Mouse (Mus musculus) MEL (cell line): Measurements from ENCODE around the gene Timm13. TPM values are rescaled to one million over a fixed set of nuclear protein-coding genes. Genes with fewer than 3 reads are reported as not detected.
A peak's percentile ranks its signal among the peaks of the same experiment; 100 is the strongest.

ENCODE experiments used
- DNase-seq: peaks from one replicate; pipeline ENCODE4 v3.0.0; 2011; ENCODE audit warnings: low read depth, low spot score
- H3K27ac ChIP-seq: 2 replicates; pipeline ENCODE4 v1.5.1; 2012; ENCODE audit warnings: low read depth, mild to moderate bottlenecking, control low read depth, low read length, moderate library complexity; ENCODE audit not compliant: control insufficient read depth
- H3K27me3 ChIP-seq, 2 experiments: fragments of 150-350 bp in 1 of 2; sonication (generic) in 1 of 2; 2 replicates each; pipeline ENCODE4 v1.6.1; 2012; ENCODE audit warnings: low read length in 2 of 2, mild to moderate bottlenecking in 2 of 2, improper control_type of control experiment in 1 of 2, moderate library complexity in 1 of 2; ENCODE audit not compliant: insufficient read depth in 2 of 2, control insufficient read depth in 1 of 2
- H3K36me3 ChIP-seq, 2 experiments: 2 replicates each; pipeline ENCODE4 v1.6.1; 2012 to 2014; ENCODE audit warnings: low read length in 2 of 2, improper control_type of control experiment in 1 of 2, inconsistent platforms in 1 of 2, mild to moderate bottlenecking in 1 of 2; ENCODE audit not compliant: insufficient read depth in 2 of 2, control insufficient read depth in 1 of 2
- H3K4me1 ChIP-seq, 2 experiments: fragments of 150-350 bp in 1 of 2; sonication (generic) in 1 of 2; 2 replicates each; pipeline ENCODE4 v1.6.1; 2012; ENCODE audit warnings: low read length in 2 of 2, improper control_type of control experiment in 1 of 2, mild to moderate bottlenecking in 1 of 2; ENCODE audit not compliant: insufficient read depth in 2 of 2, control insufficient read depth in 1 of 2
- H3K4me3 ChIP-seq, 2 experiments: fragments of 150-350 bp in 1 of 2; sonication (generic) in 1 of 2; 2 replicates each; pipeline ENCODE4 v1.5.1; 2012; ENCODE audit warnings: low read depth in 2 of 2, low read length in 2 of 2, mild to moderate bottlenecking in 2 of 2, moderate library complexity in 2 of 2, control low read depth in 1 of 2, improper control_type of control experiment in 1 of 2; ENCODE audit not compliant: control insufficient read depth in 1 of 2, insufficient read depth in 1 of 2
- H3K79me2 ChIP-seq: 2 replicates; pipeline ENCODE4 v1.6.1; 2012; ENCODE audit warnings: mild to moderate bottlenecking, low read length, moderate library complexity; ENCODE audit not compliant: control insufficient read depth, poor library complexity, insufficient read depth
- H3K9ac ChIP-seq: 2 replicates; pipeline ENCODE4 v1.6.1; 2012; ENCODE audit warnings: low read depth, mild to moderate bottlenecking, control low read depth, low read length, moderate library complexity; ENCODE audit not compliant: control insufficient read depth, poor library complexity, severe bottlenecking
- H3K9me3 ChIP-seq: fragments of 150-350 bp; sonication (generic); replicated peaks from 2 replicates; pipeline ENCODE4 v1.6.1; 2012; ENCODE audit warnings: mild to moderate bottlenecking, low read length, improper control_type of control experiment, moderate library complexity; ENCODE audit not compliant: insufficient read depth
- BHLHE40 ChIP-seq: IDR thresholded peaks from 2 replicates; pipeline ENCODE4 v1.6.1; 2012; ENCODE audit warnings: low read depth, mild to moderate bottlenecking, inconsistent platforms, low read length, improper control_type of control experiment, borderline replicate concordance
- CHD1 ChIP-seq: IDR thresholded peaks from 2 replicates; pipeline ENCODE4 v1.6.1; 2012; ENCODE audit warnings: low read depth, mild to moderate bottlenecking, inconsistent platforms, low read length, improper control_type of control experiment
- CHD2 ChIP-seq: IDR thresholded peaks from 2 replicates; pipeline ENCODE4 v1.6.1; 2011; ENCODE audit warnings: low read length, improper control_type of control experiment
- CTCF ChIP-seq, 3 experiments: IDR thresholded peaks in 2 of 3; conservative IDR thresholded peaks in 1 of 3; 2 replicates each; pipeline ENCODE4 v1.5.1; 2011 to 2012; ENCODE audit warnings: low read length in 3 of 3, low read depth in 2 of 3, mild to moderate bottlenecking in 2 of 3, improper control_type of control experiment in 1 of 3, inconsistent platforms in 1 of 3, mixed read lengths in 1 of 3, moderate library complexity in 1 of 3; ENCODE audit not compliant: control insufficient read depth in 1 of 3, insufficient read depth in 1 of 3, poor library complexity in 1 of 3, severe bottlenecking in 1 of 3
- E2F4 ChIP-seq: IDR thresholded peaks from 2 replicates; pipeline ENCODE4 v1.6.1; 2011; ENCODE audit warnings: low read depth, low read length, improper control_type of control experiment, borderline replicate concordance
- ELF1 ChIP-seq: IDR thresholded peaks from 2 replicates; pipeline ENCODE4 v1.6.1; 2014; ENCODE audit warnings: low read depth, mild to moderate bottlenecking, inconsistent platforms, low read length, improper control_type of control experiment, moderate library complexity
- EP300 ChIP-seq, 2 experiments: IDR thresholded peaks; 2 replicates each; pipeline ENCODE4 v1.6.1; 2011; ENCODE audit warnings: improper control_type of control experiment in 2 of 2, low read length in 2 of 2, low read depth in 1 of 2, mild to moderate bottlenecking in 1 of 2
- ETS1 ChIP-seq: IDR thresholded peaks from 2 replicates; pipeline ENCODE4 v1.6.1; 2012; ENCODE audit warnings: low read depth, mild to moderate bottlenecking, inconsistent platforms, low read length, improper control_type of control experiment, moderate library complexity
- GATA1 ChIP-seq: IDR thresholded peaks from 2 replicates; pipeline ENCODE4 v1.6.1; 2011; ENCODE audit warnings: low read depth, low read length, improper control_type of control experiment
- HCFC1 ChIP-seq: IDR thresholded peaks from 2 replicates; pipeline ENCODE4 v1.6.1; 2012; ENCODE audit warnings: low read depth, mild to moderate bottlenecking, inconsistent platforms, low read length, improper control_type of control experiment, moderate library complexity
- JUND ChIP-seq: IDR thresholded peaks from 2 replicates; pipeline ENCODE4 v1.6.1; 2011; ENCODE audit warnings: low read depth, mild to moderate bottlenecking, improper control_type of control experiment, low read length
- KAT2A ChIP-seq: conservative IDR thresholded peaks from 2 replicates; pipeline ENCODE4 v1.6.1; 2012; ENCODE audit warnings: low read depth, low read length, improper control_type of control experiment, inconsistent platforms
- MAFK ChIP-seq: IDR thresholded peaks from 2 replicates; pipeline ENCODE4 v1.6.1; 2011; ENCODE audit warnings: low read depth, mild to moderate bottlenecking, low read length, improper control_type of control experiment, borderline replicate concordance
- MAX ChIP-seq: IDR thresholded peaks from 2 replicates; pipeline ENCODE4 v1.6.1; 2011; ENCODE audit warnings: low read length, improper control_type of control experiment
- MAZ ChIP-seq: IDR thresholded peaks from 2 replicates; pipeline ENCODE4 v1.6.1; 2012; ENCODE audit warnings: low read depth, mild to moderate bottlenecking, inconsistent platforms, low read length, improper control_type of control experiment
- MEF2A ChIP-seq: IDR thresholded peaks from 2 replicates; pipeline ENCODE4 v1.6.1; 2014; ENCODE audit warnings: low read depth, mild to moderate bottlenecking, inconsistent platforms, low read length, improper control_type of control experiment; ENCODE audit not compliant: poor library complexity, insufficient replicate concordance, severe bottlenecking; ENCODE audit errors: extremely low read depth
- MXI1 ChIP-seq: IDR thresholded peaks from 2 replicates; pipeline ENCODE4 v1.6.1; 2011; ENCODE audit warnings: mild to moderate bottlenecking, low read depth, low read length, improper control_type of control experiment
- MYB ChIP-seq: IDR thresholded peaks from 2 replicates; pipeline ENCODE4 v1.6.1; 2011; ENCODE audit warnings: mild to moderate bottlenecking, low read depth, low read length, improper control_type of control experiment
- MYC ChIP-seq: IDR thresholded peaks from 2 replicates; pipeline ENCODE4 v1.6.1; 2011; ENCODE audit warnings: low read depth, mild to moderate bottlenecking, low read length, improper control_type of control experiment, moderate library complexity
- NELFE ChIP-seq: IDR thresholded peaks from 2 replicates; pipeline ENCODE4 v1.6.1; 2011; ENCODE audit warnings: low read depth, low read length, improper control_type of control experiment
- NRF1 ChIP-seq: IDR thresholded peaks from 2 replicates; pipeline ENCODE4 v1.6.1; 2014; ENCODE audit warnings: low read depth, mild to moderate bottlenecking, inconsistent platforms, low read length, improper control_type of control experiment, moderate library complexity; ENCODE audit not compliant: poor library complexity, insufficient read depth, severe bottlenecking
- POLR2A ChIP-seq, 2 experiments: IDR thresholded peaks; 2 replicates each; pipeline ENCODE4 v1.6.1; 2011 to 2012; ENCODE audit warnings: low read length in 2 of 2, mild to moderate bottlenecking in 2 of 2, control low read depth in 1 of 2, improper control_type of control experiment in 1 of 2, low read depth in 1 of 2, moderate library complexity in 1 of 2; ENCODE audit not compliant: control insufficient read depth in 1 of 2, insufficient read depth in 1 of 2, poor library complexity in 1 of 2
- POLR2AphosphoS2 ChIP-seq: IDR thresholded peaks from 2 replicates; pipeline ENCODE4 v1.6.1; 2011; ENCODE audit warnings: low read length, improper control_type of control experiment
- POLR2AphosphoS5 ChIP-seq: IDR thresholded peaks from 2 replicates; pipeline ENCODE4 v1.6.1; 2012; ENCODE audit warnings: low read depth, borderline replicate concordance, mild to moderate bottlenecking, inconsistent platforms, low read length, moderate library complexity, mixed read lengths
- RCOR1 ChIP-seq: IDR thresholded peaks from 2 replicates; pipeline ENCODE4 v1.6.1; 2012; ENCODE audit warnings: low read depth, mild to moderate bottlenecking, inconsistent platforms, low read length, improper control_type of control experiment
- SIN3A ChIP-seq: IDR thresholded peaks from 2 replicates; pipeline ENCODE4 v1.6.1; 2012; ENCODE audit warnings: low read length, improper control_type of control experiment, inconsistent platforms
- SMC3 ChIP-seq: IDR thresholded peaks from 2 replicates; pipeline ENCODE4 v1.6.1; 2011; ENCODE audit warnings: low read depth, low read length, improper control_type of control experiment
- TBP ChIP-seq: IDR thresholded peaks from 2 replicates; pipeline ENCODE4 v1.8.0; 2011; ENCODE audit warnings: low read depth, low read length, improper control_type of control experiment
- TCF12 ChIP-seq: IDR thresholded peaks from 2 replicates; pipeline ENCODE4 v1.6.1; 2014; ENCODE audit warnings: low read depth, mild to moderate bottlenecking, inconsistent platforms, low read length, improper control_type of control experiment, moderate library complexity
- UBTF ChIP-seq: IDR thresholded peaks from 2 replicates; pipeline ENCODE4 v1.6.1; 2012; ENCODE audit warnings: low read depth, mild to moderate bottlenecking, inconsistent platforms, low read length, improper control_type of control experiment, moderate library complexity, borderline replicate concordance; ENCODE audit not compliant: insufficient read depth
- USF1 ChIP-seq: IDR thresholded peaks from 2 replicates; pipeline ENCODE4 v1.6.1; 2014; ENCODE audit warnings: low read depth, mild to moderate bottlenecking, inconsistent platforms, low read length, improper control_type of control experiment, moderate library complexity
- USF2 ChIP-seq, 2 experiments: IDR thresholded peaks; 2 replicates each; pipeline ENCODE4 v1.6.1; 2011 to 2012; ENCODE audit warnings: improper control_type of control experiment in 2 of 2, low read length in 2 of 2, borderline replicate concordance in 1 of 2, inconsistent platforms in 1 of 2, low read depth in 1 of 2, mild to moderate bottlenecking in 1 of 2; ENCODE audit not compliant: insufficient read depth in 1 of 2
- ZC3H11A ChIP-seq: IDR thresholded peaks from 2 replicates; pipeline ENCODE4 v1.6.1; 2012; ENCODE audit warnings: low read depth, mild to moderate bottlenecking, inconsistent platforms, low read length, improper control_type of control experiment
- ZKSCAN1 ChIP-seq: IDR thresholded peaks from 2 replicates; pipeline ENCODE4 v1.6.1; 2012; ENCODE audit warnings: low read depth, mild to moderate bottlenecking, inconsistent platforms, low read length, improper control_type of control experiment, moderate library complexity
- ZMIZ1 ChIP-seq: IDR thresholded peaks from 2 replicates; pipeline ENCODE4 v1.6.1; 2012; ENCODE audit warnings: low read depth, mild to moderate bottlenecking, inconsistent platforms, low read length, improper control_type of control experiment, moderate library complexity
- ZNF384 ChIP-seq: IDR thresholded peaks from 2 replicates; pipeline ENCODE4 v1.6.1; 2012; ENCODE audit warnings: low read depth, mild to moderate bottlenecking, inconsistent platforms, low read length, improper control_type of control experiment
- polyA plus RNA-seq, 2 experiments: library from polyadenylated mRNA; stranded (reverse) in 1 of 2; unstranded in 1 of 2; fragments of >175 nt in 1 of 2; fragments of >200 nt in 1 of 2; gene quantifications; 2 replicates each; pipeline versions ENCODE4 v1.2.1 to v1.2.4; 2012; ENCODE audit warnings: low replicate concordance in 2 of 2, low read depth in 1 of 2; ENCODE audit not compliant: insufficient read length in 2 of 2, insufficient read depth in 1 of 2, missing spikeins in 1 of 2
- total RNA-seq: library from RNA; depleted of rRNA; stranded (reverse); fragments of 300-350 nt; gene quantifications from 2 replicates; pipeline ENCODE4 v1.2.3, GENCODE M21; 2012

The Timm13 gene
- total and polyA plus RNA-seq, 3 experiments = 329 to 645 (median 349) TPM

DNA sequence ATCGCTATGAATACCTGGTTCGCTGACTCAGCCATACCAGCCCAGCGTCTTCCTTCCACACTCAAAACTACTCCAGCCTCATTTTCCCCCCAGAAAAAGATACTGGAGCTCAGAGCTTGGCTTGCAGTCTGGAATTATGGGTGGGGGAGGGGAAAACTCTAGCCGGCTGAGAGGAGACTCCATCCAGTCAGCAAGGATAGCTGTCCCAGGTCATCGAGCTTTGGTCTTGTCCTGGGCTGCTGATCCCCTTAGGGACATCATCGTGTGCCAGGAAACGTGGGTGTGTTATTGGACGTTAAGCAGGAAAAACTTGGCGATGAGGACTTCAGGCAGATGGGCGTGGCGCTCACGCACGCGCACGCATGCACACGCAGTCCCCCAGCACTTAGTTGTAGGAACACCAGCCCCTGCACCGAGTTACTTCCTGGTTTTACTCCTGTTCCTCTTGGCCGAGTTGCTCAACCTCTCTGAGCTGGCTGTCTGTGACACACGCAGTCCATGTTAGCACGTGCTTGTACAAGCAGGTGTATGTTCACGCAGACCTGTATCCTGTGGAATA lies 32.7 kb upstream of the Timm13 start:
- Histone ChIP-seq H3K4me1 (peaks cover 5 to 32% of the 10 kb centered on the region in 2 experiments), H3K4me3 (peak overlapping the region; percentile 54 to 92), H3K9ac (peak overlapping the region; percentile 77), H3K27me3 (no peaks in the 10 kb centered on the region), H3K36me3 (peaks cover 0 to 11% of the 10 kb centered on the region in 2 experiments; a peak in 2 of 4 replicates), H3K79me2 (peaks cover 13% of the 10 kb centered on the region), H3K9me3 (no peaks in the 10 kb centered on the region), H3K27ac (peak overlapping the region; percentile 77)
- peak; percentile 95 for DNase-seq
- TF ChIP-seq MXI1 (peak; percentile 97), NRF1 (peak; percentile 85), POLR2AphosphoS5 (0 out of 2 replicates have a peak, but pooled peaks have one; percentile 60), CHD2 (peak; percentile 53), TCF12 (peak; percentile 49), E2F4 (no peak), RCOR1 (no peak), EP300 (IDR thresholded peaks at IDR 0.05; ENCODE audit: low read depth in 1 of 2, low read length in 2 of 2) (peak in 1 of 2 experiments; percentile 13; a peak in 1 of 4 replicates), NELFE (peak; percentile 71; the same call in 1 of the 2 replicates), ZC3H11A (no peak), MEF2A (no peak), SMC3 (no peak), CTCF (IDR thresholded peaks at IDR 0.05 in 2 of 3, conservative IDR thresholded peaks at IDR 0.05 in 1 of 3; ENCODE audit: control insufficient read depth in 1 of 3, insufficient read depth in 1 of 3, low read depth in 2 of 3, low read length in 3 of 3, poor library complexity in 1 of 3, severe bottlenecking in 1 of 3) (no peak), ELF1 (peak; percentile 95), MYB (no peak), MYC (peak; percentile 98), GATA1 (no peak), ZKSCAN1 (no peak), USF2 (IDR thresholded peaks at IDR 0.05; ENCODE audit: borderline replicate concordance in 1 of 2, insufficient read depth in 1 of 2, low read depth in 1 of 2, low read length in 2 of 2) (no peak), UBTF (no peak), HCFC1 (peak; percentile 65), CHD1 (no peak), MAX (peak; percentile 97), JUND (no peak), TBP (peak; percentile 69), ZMIZ1 (peak; percentile 63), BHLHE40 (peak; percentile 79; the same call in 1 of the 2 replicates), POLR2A (IDR thresholded peaks at IDR 0.05; ENCODE audit: control insufficient read depth in 1 of 2, insufficient read depth in 1 of 2, low read depth in 1 of 2, low read length in 2 of 2, poor library complexity in 1 of 2) (peak in 1 of 2 experiments; percentile 82; a peak in 2 of 4 replicates), ETS1 (peak; percentile 65), MAFK (no peak; the same call in 1 of the 2 replicates), KAT2A (no peak), ZNF384 (no peak), POLR2AphosphoS2 (peak; percentile 81), SIN3A (peak; percentile 95), USF1 (peak; percentile 24; the same call in 1 of the 2 replicates), MAZ (peak; percentile 70; the same call in 1 of the 2 replicates)
